Mouse (Mus musculus): ENCODE measurements around the gene Ptprs. TPM values are rescaled to one million over a fixed set of nuclear protein-coding genes. Genes with fewer than 3 reads are reported as not detected.

Ptprs gene
- polyA plus RNA-seq, 1 experiment, result 63.4 TPM

- Histone ChIP-seq H3K36me3 (ENCODE audit: control insufficient read depth, insufficient read depth, low read length) (no peaks in the 10 kb centered on the region), H3K4me1 (ENCODE audit: control insufficient read depth, insufficient read depth, low read length) (peaks cover 46% of the 10 kb centered on the region), H3K4me3 (ENCODE audit: control insufficient read depth, low read depth, low read length) (no peak overlapping the region), H3K27me3 (ENCODE audit: control insufficient read depth, insufficient read depth, low read length) (no peaks in the 10 kb centered on the region; the same call in 1 of the 2 replicates), H3K27ac (ENCODE audit: control insufficient read depth, insufficient read depth, low read depth, low read length) (no peak overlapping the region)
- TF ChIP-seq POLR2A (IDR thresholded peaks at IDR 0.05; ENCODE audit: control insufficient read depth, low read depth, low read length) (no peak), CTCF (IDR thresholded peaks at IDR 0.05; ENCODE audit: control insufficient read depth, insufficient read depth, insufficient replicate concordance, low read depth, low read length) (no peak)
Measured at GRCm38 (mm10) chr17:56478191-56478611, 1.9 kb upstream of the Ptprs start.

GRCm38 (mm10) chr17:56477191-56477818, 1.0 kb upstream of the Ptprs start:
- Histone ChIP-seq H3K4me3 (ENCODE audit: control insufficient read depth, low read depth, low read length) (no peak overlapping the region), H3K27ac (ENCODE audit: control insufficient read depth, insufficient read depth, low read depth, low read length) (no peak overlapping the region), H3K36me3 (ENCODE audit: control insufficient read depth, insufficient read depth, low read length) (no peaks in the 10 kb centered on the region), H3K4me1 (ENCODE audit: control insufficient read depth, insufficient read depth, low read length) (peaks cover 54% of the 10 kb centered on the region), H3K27me3 (ENCODE audit: control insufficient read depth, insufficient read depth, low read length) (no peaks in the 10 kb centered on the region; the same call in 1 of the 2 replicates)
- TF ChIP-seq POLR2A (IDR thresholded peaks at IDR 0.05; ENCODE audit: control insufficient read depth, low read depth, low read length), result no peak
- TF ChIP-seq CTCF (IDR thresholded peaks at IDR 0.05; ENCODE audit: control insufficient read depth, insufficient read depth, insufficient replicate concordance, low read depth, low read length), result no peak

DNA sequence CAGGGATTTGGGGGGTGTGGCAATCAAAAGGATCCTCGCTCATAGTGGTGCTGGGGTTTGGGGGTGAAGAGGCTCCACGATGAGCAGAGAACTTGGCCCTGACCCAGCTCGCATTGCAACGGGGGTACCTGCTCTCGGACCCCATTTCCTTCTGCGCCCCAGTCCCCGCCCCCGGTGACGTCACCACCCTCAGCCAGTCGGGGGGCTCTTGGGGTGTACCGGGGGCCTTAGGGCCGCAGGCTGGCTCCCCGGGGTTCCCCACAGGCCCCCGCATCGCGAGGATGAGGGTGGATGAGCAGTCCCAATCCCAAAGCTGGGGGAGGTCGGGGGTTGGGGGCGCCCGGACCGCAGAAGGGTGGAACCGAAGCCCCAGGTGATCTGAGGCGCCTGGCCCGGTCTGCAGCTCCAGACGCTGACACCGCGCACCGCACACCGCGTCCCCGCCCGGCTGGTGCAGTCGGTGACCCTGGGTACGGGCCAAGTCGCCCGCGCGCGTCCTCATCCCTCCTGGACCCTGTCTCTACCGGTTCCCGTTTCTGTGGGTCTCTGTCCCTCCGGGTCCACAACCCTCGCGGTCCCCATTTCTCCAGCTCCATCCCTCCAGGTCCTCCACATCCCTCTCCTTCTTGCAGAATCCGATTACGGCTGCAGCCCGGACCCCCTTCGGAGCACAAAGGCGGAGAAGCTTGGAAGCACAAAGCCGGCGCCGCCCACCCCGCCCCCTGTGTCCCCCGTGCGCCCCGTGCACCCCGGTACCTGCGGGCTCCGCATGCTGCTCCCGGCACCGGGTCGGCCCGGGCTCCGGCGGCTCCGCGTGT, 490 bp downstream of the Ptprs start:
- Histone ChIP-seq H3K4me1 (ENCODE audit: control insufficient read depth, insufficient read depth, low read length) (peaks cover 61% of the 10 kb centered on the region), H3K27ac (ENCODE audit: control insufficient read depth, insufficient read depth, low read depth, low read length) (no peak overlapping the region), H3K4me3 (ENCODE audit: control insufficient read depth, low read depth, low read length) (peak overlapping the region; percentile 74), H3K27me3 (ENCODE audit: control insufficient read depth, insufficient read depth, low read length) (no peaks in the 10 kb centered on the region; the same call in 1 of the 2 replicates), H3K36me3 (ENCODE audit: control insufficient read depth, insufficient read depth, low read length) (no peaks in the 10 kb centered on the region)
- TF ChIP-seq POLR2A (IDR thresholded peaks at IDR 0.05; ENCODE audit: control insufficient read depth, low read depth, low read length), result no peak
- no peak for TF ChIP-seq CTCF (IDR thresholded peaks at IDR 0.05; ENCODE audit: control insufficient read depth, insufficient read depth, insufficient replicate concordance, low read depth, low read length)

- peaks cover 64% of the 10 kb centered on the region for H3K4me1 ChIP-seq (ENCODE audit: control insufficient read depth, insufficient read depth, low read length)
- no peak overlapping the region for H3K27ac ChIP-seq (ENCODE audit: control insufficient read depth, insufficient read depth, low read depth, low read length)
- H3K4me3 ChIP-seq (ENCODE audit: control insufficient read depth, low read depth, low read length), result peak overlapping the region; percentile 74
- TF ChIP-seq POLR2A (IDR thresholded peaks at IDR 0.05; ENCODE audit: control insufficient read depth, low read depth, low read length) (no peak), CTCF (IDR thresholded peaks at IDR 0.05; ENCODE audit: control insufficient read depth, insufficient read depth, insufficient replicate concordance, low read depth, low read length) (no peak)
- H3K36me3 ChIP-seq (ENCODE audit: control insufficient read depth, insufficient read depth, low read length), result no peaks in the 10 kb centered on the region
- no peaks in the 10 kb centered on the region; the same call in 1 of the 2 replicates for H3K27me3 ChIP-seq (ENCODE audit: control insufficient read depth, insufficient read depth, low read length)
Measured at GRCm38 (mm10) chr17:56474831-56475581, 1.3 kb downstream of the Ptprs start.

DNA sequence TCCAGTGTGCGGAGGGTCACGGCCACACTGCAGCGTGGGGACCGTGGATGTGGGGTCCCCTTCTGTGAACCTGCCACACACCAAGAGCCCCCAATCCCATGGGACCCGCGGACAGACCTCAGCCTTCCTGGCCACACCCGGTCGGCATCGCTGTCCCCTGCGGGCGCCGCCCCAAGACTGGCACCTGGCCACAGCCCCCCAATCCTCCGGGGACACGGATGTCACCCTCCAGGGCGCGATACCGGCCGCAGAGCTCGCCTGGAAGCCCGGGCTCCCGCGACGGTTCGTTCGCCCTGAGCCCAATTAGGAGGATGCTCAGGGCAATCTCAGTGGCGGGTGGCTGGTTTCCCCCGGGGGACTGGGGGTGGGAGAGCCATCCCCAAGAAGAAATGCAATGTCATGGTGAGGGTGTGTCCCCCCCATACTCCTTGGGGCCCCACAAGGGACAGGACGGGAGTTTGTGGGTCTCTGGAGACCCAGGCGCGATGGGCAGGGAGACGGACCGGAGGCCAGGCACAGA, 1.9 kb downstream of the Ptprs start:
- H3K27ac ChIP-seq (ENCODE audit: control insufficient read depth, insufficient read depth, low read depth, low read length), result no peak overlapping the region

GRCm38 (mm10) chr17:56473611-56473905, 2.7 kb downstream of the Ptprs start:
- TF ChIP-seq CTCF (IDR thresholded peaks at IDR 0.05; ENCODE audit: control insufficient read depth, insufficient read depth, insufficient replicate concordance, low read depth, low read length), result no peak
- no peak for TF ChIP-seq POLR2A (IDR thresholded peaks at IDR 0.05; ENCODE audit: control insufficient read depth, low read depth, low read length)

More for the DNA sequence above, 1.9 kb downstream of the Ptprs start:
- H3K4me3 ChIP-seq (ENCODE audit: control insufficient read depth, low read depth, low read length), result peak overlapping the region; percentile 2; the same call in 1 of the 2 replicates
- no peaks in the 10 kb centered on the region for H3K36me3 ChIP-seq (ENCODE audit: control insufficient read depth, insufficient read depth, low read length)
- no peak for TF ChIP-seq POLR2A (IDR thresholded peaks at IDR 0.05; ENCODE audit: control insufficient read depth, low read depth, low read length)
- H3K4me1 ChIP-seq (ENCODE audit: control insufficient read depth, insufficient read depth, low read length), result peaks cover 64% of the 10 kb centered on the region
- no peaks in the 10 kb centered on the region; the same call in 1 of the 2 replicates for H3K27me3 ChIP-seq (ENCODE audit: control insufficient read depth, insufficient read depth, low read length)

More at GRCm38 (mm10) chr17:56473611-56473905, 2.7 kb downstream of the Ptprs start:
- no peaks in the 10 kb centered on the region; the same call in 1 of the 2 replicates for H3K27me3 ChIP-seq (ENCODE audit: control insufficient read depth, insufficient read depth, low read length)
- no peaks in the 10 kb centered on the region for H3K36me3 ChIP-seq (ENCODE audit: control insufficient read depth, insufficient read depth, low read length)
- H3K27ac ChIP-seq (ENCODE audit: control insufficient read depth, insufficient read depth, low read depth, low read length), result no peak overlapping the region
- peaks cover 62% of the 10 kb centered on the region for H3K4me1 ChIP-seq (ENCODE audit: control insufficient read depth, insufficient read depth, low read length)
- H3K4me3 ChIP-seq (ENCODE audit: control insufficient read depth, low read depth, low read length), result no peak overlapping the region
